Mouse (Mus musculus) hindbrain, postnatal 0 days (tissue): Measurements from ENCODE around the gene Lca5. TPM values are rescaled to one million over a fixed set of nuclear protein-coding genes. Genes with fewer than 3 reads are reported as not detected.
A peak's percentile ranks its signal among the peaks of the same experiment; 100 is the strongest.

ENCODE experiments used
- ATAC-seq: fragments of 200-750 bp; cut with Nextera tagmentation; 2 replicates; pipeline ENCODE4 v1.8.0; 2017; ENCODE audit warnings: mild to moderate bottlenecking, moderate TSS enrichment, moderate library complexity
- DNase-seq: peaks from one replicate; pipeline ENCODE4 v3.0.0-alpha.2; 2015; ENCODE audit warnings: low spot score
- H3K27ac ChIP-seq: fragments of 300-500 bp; sonication (generic); 2 replicates; pipeline ENCODE4 v1.5.1; 2014; ENCODE audit warnings: mild to moderate bottlenecking
- H3K27me3 ChIP-seq: fragments of 300-500 bp; sonication (generic); 2 replicates; pipeline ENCODE4 v1.6.1; 2014; ENCODE audit warnings: low read length, mixed read lengths; ENCODE audit not compliant: insufficient read depth
- H3K36me3 ChIP-seq: fragments of 300-500 bp; sonication (generic); 2 replicates; pipeline ENCODE4 v1.6.1; 2014; ENCODE audit warnings: low read length, mixed read lengths; ENCODE audit not compliant: insufficient read depth
- H3K4me1 ChIP-seq: fragments of 300-500 bp; sonication (generic); 2 replicates; pipeline ENCODE4 v1.6.1; 2014; ENCODE audit warnings: antibody characterized with exemption, low read length, mixed read lengths; ENCODE audit not compliant: insufficient read depth
- H3K4me2 ChIP-seq: fragments of 300-500 bp; sonication (generic); 2 replicates; pipeline ENCODE4 v1.6.1; 2014; ENCODE audit warnings: low read depth, mild to moderate bottlenecking, low read length, moderate library complexity, mixed read lengths
- H3K4me3 ChIP-seq: fragments of 300-500 bp; sonication (generic); 2 replicates; pipeline ENCODE4 v1.5.1; 2014; ENCODE audit warnings: low read length
- H3K9ac ChIP-seq: fragments of 300-500 bp; sonication (generic); replicated peaks from 2 replicates; pipeline ENCODE4 v1.6.1; 2014; ENCODE audit warnings: mild to moderate bottlenecking, low read length, moderate library complexity, mixed read lengths
- H3K9me3 ChIP-seq: fragments of 300-500 bp; sonication (generic); 2 replicates; pipeline ENCODE4 v1.6.1; 2016; ENCODE audit warnings: low read length, mixed read lengths
- CTCF ChIP-seq: IDR thresholded peaks from 2 replicates; pipeline ENCODE4 v1.5.1; 2016; ENCODE audit warnings: antibody characterized with exemption, control low read depth, low read depth
- WGBS: fragments of 180-500 bp; shearing (Covaris S2); extraction: QIAGEN DNeasy Blood & Tissue Kit; methylation state at CpG from one replicate; pipeline ENCODE4 v1.1.7; 2014; 5-methylcytosine and 5-hydroxymethylcytosine counted together
- polyA plus RNA-seq: library from polyadenylated mRNA; unstranded; fragments of >200 nt; fragmentation: Nextera tagmentation; extraction: Ambion mirVana; gene quantifications from 2 replicates; pipeline ENCODE4 v1.2.1, GENCODE M21; 2015
- total RNA-seq: library from RNA; depleted of rRNA; stranded (reverse); fragments of >200 nt; gene quantifications from 2 replicates; pipeline ENCODE4 v1.2.3, GENCODE M21; 2014; rRNA removed

Gene Lca5
- 6.5 and 12.7 TPM in 2 replicates for total RNA-seq
- 12.7 and 13.5 TPM in 2 replicates for polyA plus RNA-seq

GRCm38 (mm10) chr9:83440392-83441357, at the start of gene Lca5:
Gene Lca5 (minus strand): TSS chr9:83441127.
- Histone ChIP-seq H3K27me3 (no peaks in the 10 kb centered on the region), H3K9me3 (no peaks in the 10 kb centered on the region), H3K27ac (peak within 1 kb of the TSS; percentile 83), H3K4me3 (peak within 1 kb of the TSS; percentile 59), H3K9ac (peak within 1 kb of the TSS; percentile 53), H3K36me3 (no peaks in the 10 kb centered on the region), H3K4me2 (peak within 1 kb of the TSS; percentile 75), H3K4me1 (no peaks in the 10 kb centered on the region)
- DNase-seq (peak; percentile 97), ATAC-seq (peak; percentile 100)
- no peak for TF ChIP-seq CTCF
- 1% methylated on average over 54 of the region's 57 CpGs for WGBS

GRCm38 (mm10) chr9:83488491-83489210, 47.7 kb upstream of the Lca5 start:
- DNase-seq (peak; percentile 73), ATAC-seq (peak; percentile 72)
- no peak overlapping the region for H3K4me3 ChIP-seq

GRCm38 (mm10) chr9:83487771-83488470, 47.0 kb upstream of the Lca5 start:
- Histone ChIP-seq H3K4me3 (no peak overlapping the region), H3K9me3 (no peaks in the 10 kb centered on the region), H3K4me1 (no peaks in the 10 kb centered on the region), H3K4me2 (peak overlapping the region; percentile 43), H3K36me3 (no peaks in the 10 kb centered on the region), H3K27ac (peak overlapping the region; percentile 76; the same call in 1 of the 2 replicates), H3K27me3 (no peaks in the 10 kb centered on the region), H3K9ac (no peak overlapping the region)
- 0 out of 2 replicates have a peak, but pooled peaks have one; percentile 6 for TF ChIP-seq CTCF
- 29% methylated on average over 9 of the region's 9 CpGs for WGBS
- ATAC-seq (peak; percentile 83), DNase-seq (peak; percentile 62)

More at GRCm38 (mm10) chr9:83488491-83489210, 47.7 kb upstream of the Lca5 start:
- Histone ChIP-seq H3K36me3 (no peaks in the 10 kb centered on the region), H3K4me2 (peak overlapping the region; percentile 43), H3K27ac (peak overlapping the region; percentile 76; the same call in 1 of the 2 replicates), H3K4me1 (no peaks in the 10 kb centered on the region), H3K27me3 (no peaks in the 10 kb centered on the region), H3K9me3 (no peaks in the 10 kb centered on the region), H3K9ac (no peak overlapping the region)
- 34% methylated on average over 15 of the region's 15 CpGs for WGBS
- TF ChIP-seq CTCF = peak; percentile 65

- no peak for TF ChIP-seq CTCF
- DNase-seq = no peak
- H3K9ac ChIP-seq = no peak overlapping the region
- no peak overlapping the region for H3K27ac ChIP-seq
- no peaks in the 10 kb centered on the region for H3K27me3 ChIP-seq
- no peak overlapping the region for H3K4me2 ChIP-seq
- H3K4me1 ChIP-seq = no peaks in the 10 kb centered on the region
- H3K36me3 ChIP-seq = no peaks in the 10 kb centered on the region
- H3K4me3 ChIP-seq = no peak overlapping the region
- WGBS = 73% methylated on average over 3 of the region's 3 CpGs
- no peaks in the 10 kb centered on the region for H3K9me3 ChIP-seq
- ATAC-seq = no peak
Measured at GRCm38 (mm10) chr9:83485966-83486365, 45.0 kb upstream of the Lca5 start.

GRCm38 (mm10) chr9:83485357-83485756, 44.4 kb upstream of the Lca5 start:
- Histone ChIP-seq H3K4me1 (no peaks in the 10 kb centered on the region), H3K4me2 (no peak overlapping the region), H3K9me3 (no peaks in the 10 kb centered on the region), H3K36me3 (no peaks in the 10 kb centered on the region), H3K27me3 (no peaks in the 10 kb centered on the region), H3K27ac (no peak overlapping the region), H3K9ac (no peak overlapping the region), H3K4me3 (no peak overlapping the region)
- WGBS = 91% methylated on average over 1 of the region's 1 CpGs
- DNase-seq (no peak), ATAC-seq (no peak)
- TF ChIP-seq CTCF = no peak

GRCm38 (mm10) chr9:83483419-83483818, 42.5 kb upstream of the Lca5 start:
- Histone ChIP-seq H3K9me3 (no peaks in the 10 kb centered on the region), H3K4me3 (no peak overlapping the region), H3K27me3 (no peaks in the 10 kb centered on the region), H3K4me1 (no peaks in the 10 kb centered on the region), H3K36me3 (no peaks in the 10 kb centered on the region), H3K27ac (no peak overlapping the region), H3K4me2 (no peak overlapping the region), H3K9ac (no peak overlapping the region)
- 95% methylated on average over 4 of the region's 4 CpGs for WGBS
- DNase-seq (no peak), ATAC-seq (no peak)
- TF ChIP-seq CTCF = no peak
